ENCODE assay signal across 17 mouse cellular contexts in the genomic region with DNA sequence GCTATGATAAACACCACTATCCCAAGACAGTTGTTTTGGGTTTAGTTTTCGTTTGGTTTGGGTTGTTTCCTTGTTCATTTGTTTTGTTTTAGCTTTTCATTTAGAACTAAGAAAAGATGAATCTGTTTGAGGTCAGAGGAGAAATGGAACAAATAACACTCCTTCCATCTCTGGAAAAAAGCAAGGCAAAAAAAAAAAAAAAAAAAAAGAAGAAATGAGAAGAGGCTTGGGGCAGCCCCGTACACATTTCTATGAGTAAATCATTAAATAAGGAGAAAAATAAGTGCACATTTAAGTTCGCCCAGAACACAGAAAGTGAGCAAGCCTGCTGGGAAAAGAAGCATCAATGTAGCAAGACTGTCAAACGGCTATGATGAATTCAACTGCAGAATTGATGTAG.
"Had no signal": no experiment of that assay in that cellular context is flagged by ENCODE, and none has a peak within 500 bp of the region (broad histone marks: within the 10 kb centered on the region; RNA-seq: fewer than 3 reads in every experiment).

No protein-coding gene starts in this region.

- H3K4me3 ChIP-seq: neural tube, embryonic 12.5 days; neural tube, embryonic 13.5 days; neural tube, embryonic 15.5 days; stomach, embryonic 15.5 days had no signal

- DNase-seq: retina, postnatal 1 day; right cerebral cortex, adult 18-20 months; right cerebral cortex, postnatal 14 days; right cerebral cortex, postnatal 25 days; right cerebral cortex, postnatal 4 days; spleen, adult 18-20 months; thymus, adult 18-20 months; thymus, adult 2 months; thymus, postnatal 14 days; thymus, postnatal 25 days; thymus, postnatal 36 days; thymus, postnatal 4 days had no signal

- H3K4me2 ChIP-seq: neural tube, embryonic 12.5 days; neural tube, embryonic 13.5 days; neural tube, embryonic 15.5 days; stomach, embryonic 15.5 days had no signal

- H3K27me3 ChIP-seq: neural tube, embryonic 12.5 days; neural tube, embryonic 13.5 days; neural tube, embryonic 15.5 days; stomach, embryonic 15.5 days had no signal

- H3K4me1 ChIP-seq: neural tube, embryonic 12.5 days; stomach, embryonic 15.5 days had no signal

- H3K9ac ChIP-seq: neural tube, embryonic 12.5 days; neural tube, embryonic 13.5 days; neural tube, embryonic 15.5 days; stomach, embryonic 15.5 days had no signal

- H3K27ac ChIP-seq: neural tube, embryonic 12.5 days; neural tube, embryonic 13.5 days; neural tube, embryonic 15.5 days; stomach, embryonic 15.5 days; stomach, postnatal 0 days had no signal

- H3K36me3 ChIP-seq: neural tube, embryonic 15.5 days; stomach, embryonic 15.5 days had no signal

- H3K9me3 ChIP-seq: neural tube, embryonic 12.5 days; neural tube, embryonic 13.5 days; neural tube, embryonic 15.5 days; stomach, embryonic 15.5 days had no signal
